Mouse (Mus musculus) urinary bladder, postnatal 10 days (tissue): ENCODE measurements around the gene Zfp362.

Experiments
- DNase-seq: peaks from one replicate; pipeline ENCODE4 v3.0.0; 2022; ENCODE audit warnings: low spot score

The Zfp362 gene

DNA sequence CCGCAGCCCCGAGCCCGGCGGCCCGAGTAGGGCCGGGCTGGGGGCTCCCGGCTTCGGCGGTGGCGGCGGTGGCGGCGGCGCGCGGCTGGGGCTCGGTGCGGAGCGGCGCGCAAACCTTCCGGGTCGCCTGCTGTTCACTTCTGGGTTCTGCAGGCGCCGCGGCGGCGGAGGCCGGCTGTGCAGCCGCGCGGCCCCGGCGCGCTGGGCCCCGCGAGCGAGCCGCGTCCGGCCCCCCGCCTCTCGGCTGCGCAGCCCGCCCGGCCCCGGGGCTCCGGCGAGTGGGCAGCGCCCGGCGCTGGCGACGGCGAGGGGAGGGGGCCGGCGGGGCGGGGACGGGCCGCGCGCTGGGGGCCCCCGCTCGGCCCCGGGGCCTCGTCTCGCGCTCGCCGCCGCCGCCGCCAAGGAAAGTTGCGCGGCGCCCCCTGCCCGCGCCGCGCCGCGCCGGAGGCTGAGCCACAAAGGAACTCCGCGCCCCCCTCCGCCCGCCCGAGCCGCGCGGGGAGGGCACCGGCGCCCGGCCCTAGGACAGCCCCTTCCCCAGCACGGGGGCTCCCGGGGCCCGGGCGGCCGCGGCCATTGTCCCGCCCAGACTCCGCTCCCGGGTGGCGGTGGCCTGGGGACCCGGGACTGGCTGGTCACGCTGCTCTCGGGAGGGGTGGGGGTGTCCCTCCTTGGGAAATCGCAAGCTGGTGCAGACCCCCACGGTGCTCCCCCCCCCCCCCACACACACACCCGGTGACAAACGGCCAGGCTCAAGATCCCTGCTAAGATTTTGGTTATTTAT is at the start of gene Zfp362:
Zfp362 (minus strand) TSS at position 3 of the 784 bp plus-strand sequence.
- DNase-seq, result no peak

DNA sequence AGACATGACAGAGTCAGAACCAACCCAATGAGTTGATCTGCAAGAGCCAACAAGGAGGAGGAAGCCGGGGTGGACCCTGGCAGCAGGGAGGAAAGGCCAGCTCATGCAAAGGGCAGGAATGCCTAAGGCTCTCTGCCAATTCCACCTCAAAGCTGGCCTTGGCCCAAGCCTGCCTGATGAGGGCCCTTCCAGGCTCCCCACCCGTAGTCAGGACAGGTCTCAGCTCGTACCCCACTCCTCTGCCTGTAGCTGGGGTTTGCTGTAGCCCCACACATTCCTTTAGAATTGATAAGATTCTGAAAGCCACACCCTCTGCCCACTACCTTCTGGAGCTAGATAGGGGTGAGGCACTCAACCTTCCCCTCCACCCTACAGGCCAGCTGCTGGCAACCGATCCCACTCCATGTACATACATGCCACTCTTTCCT is 49.8 kb upstream of the Zfp362 start:
- DNase-seq, result peak; percentile 54

DNA sequence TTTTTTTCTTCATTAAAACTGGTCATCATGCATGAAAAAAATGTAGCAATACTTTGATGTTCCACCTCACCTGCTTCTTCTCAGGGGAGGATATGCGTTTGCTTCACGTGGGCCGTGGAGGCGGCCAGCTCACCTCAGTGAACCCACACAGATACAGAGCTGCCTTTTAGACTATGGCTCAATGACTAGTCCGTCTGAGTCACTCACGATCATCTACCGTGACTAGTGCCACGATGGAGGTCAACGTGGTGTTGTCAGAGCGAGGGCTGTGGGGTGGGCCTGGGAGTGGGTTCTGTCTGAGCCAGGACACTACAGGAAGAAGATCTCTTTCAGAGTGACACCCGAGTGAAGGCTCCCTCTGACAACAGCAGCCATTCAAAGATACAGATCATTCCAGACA is 47.3 kb upstream of the Zfp362 start:
- DNase-seq, result no peak

DNA sequence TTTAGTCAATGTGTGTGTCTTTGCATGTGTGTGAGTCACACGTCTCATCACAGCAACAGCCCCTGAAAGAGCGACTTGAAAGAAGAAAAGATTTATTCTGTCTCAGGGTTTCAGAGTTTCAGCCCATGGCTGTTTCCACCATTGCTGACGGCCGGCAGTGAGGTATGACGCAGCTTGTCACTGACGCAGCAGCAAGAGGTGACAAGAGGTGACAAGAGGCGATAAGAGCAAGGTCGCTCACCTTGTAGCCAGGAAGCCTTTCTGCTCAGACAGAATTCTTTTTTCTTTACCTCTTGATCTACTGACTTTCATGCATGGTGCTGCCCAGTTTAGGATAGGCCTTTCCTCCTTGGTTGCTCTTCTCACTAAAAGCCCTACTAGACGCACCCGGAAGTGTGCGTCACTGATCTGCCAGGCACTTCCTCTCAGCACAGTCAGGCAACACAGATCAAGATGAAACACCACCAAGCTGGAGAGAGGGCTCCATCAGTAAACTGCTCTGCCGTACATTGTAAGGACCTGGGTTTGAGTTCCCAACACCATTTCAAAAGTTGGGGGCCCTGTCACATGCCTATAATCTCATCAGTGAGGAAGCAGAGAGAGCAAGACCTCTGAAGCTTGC is 46.5 kb upstream of the Zfp362 start:
- DNase-seq, result no peak

DNA sequence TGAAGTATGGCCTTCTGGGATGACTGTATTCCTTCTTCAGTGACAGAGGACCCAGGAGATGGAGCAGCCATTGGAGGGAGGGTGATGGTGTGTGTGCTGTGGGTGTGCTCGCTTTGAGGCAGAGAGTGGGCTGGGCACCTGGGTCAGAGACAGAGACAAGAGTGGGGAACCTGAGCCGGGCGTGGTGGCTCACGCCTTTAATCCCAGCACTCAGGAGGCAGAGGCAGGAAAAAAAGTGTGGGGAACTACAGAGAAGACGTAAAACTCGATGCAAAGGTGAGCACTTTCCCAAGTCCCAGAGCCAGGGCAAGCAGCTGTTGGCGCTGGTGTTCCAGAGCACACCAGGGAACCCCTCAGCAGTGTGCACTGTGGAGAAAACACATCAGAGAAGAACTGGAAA is 43.8 kb upstream of the Zfp362 start:
- no peak for DNase-seq

DNA sequence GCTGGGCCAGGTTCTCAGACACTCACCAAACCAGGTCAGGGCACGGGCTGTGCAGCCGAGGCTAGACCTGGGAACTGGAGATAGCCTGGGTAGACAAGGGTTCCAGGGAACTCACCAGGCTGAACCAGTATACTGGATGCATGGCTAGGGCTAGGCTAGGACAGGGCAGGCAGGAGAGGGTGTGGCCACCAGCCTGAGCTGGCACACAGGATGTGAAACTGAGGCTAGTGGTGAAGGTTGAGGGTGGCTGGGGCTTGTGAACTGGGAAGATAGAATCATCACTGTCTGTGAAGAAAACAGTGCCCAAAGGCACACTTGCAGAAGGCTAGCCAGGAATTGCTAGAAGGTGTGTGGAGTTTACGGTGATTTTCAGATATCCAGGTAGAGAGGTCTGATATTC is 43.1 kb upstream of the Zfp362 start:
- DNase-seq, result no peak

DNA sequence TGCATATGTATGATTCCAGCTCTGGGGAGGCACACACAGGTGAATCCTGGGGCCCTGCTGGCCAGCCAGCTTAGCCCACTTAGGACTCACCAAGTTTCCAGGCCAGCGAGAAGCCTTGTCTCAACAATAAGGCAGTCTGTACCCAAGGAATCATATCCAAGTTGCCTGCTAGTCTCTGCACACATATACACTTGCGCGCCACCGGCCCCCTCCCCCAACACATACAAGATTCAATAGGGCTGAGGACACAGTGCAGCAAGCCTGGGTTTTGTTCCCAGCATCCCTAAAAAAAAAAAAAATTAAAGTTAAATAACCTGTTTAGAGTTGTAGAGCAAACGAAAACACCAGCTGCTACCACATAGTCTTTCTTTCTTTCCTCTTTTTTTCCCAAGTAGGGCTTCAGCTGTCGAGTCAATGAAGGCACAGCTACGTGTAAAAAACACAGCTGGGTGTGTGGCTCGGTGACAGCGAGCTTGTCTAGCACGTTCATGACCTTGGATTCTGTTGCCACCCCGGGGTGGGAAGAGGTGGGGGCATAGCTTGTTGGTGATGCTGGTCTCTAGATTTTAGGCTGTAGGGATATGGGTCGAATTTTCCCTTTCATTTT is 39.6 kb upstream of the Zfp362 start:
- DNase-seq, result no peak

DNA sequence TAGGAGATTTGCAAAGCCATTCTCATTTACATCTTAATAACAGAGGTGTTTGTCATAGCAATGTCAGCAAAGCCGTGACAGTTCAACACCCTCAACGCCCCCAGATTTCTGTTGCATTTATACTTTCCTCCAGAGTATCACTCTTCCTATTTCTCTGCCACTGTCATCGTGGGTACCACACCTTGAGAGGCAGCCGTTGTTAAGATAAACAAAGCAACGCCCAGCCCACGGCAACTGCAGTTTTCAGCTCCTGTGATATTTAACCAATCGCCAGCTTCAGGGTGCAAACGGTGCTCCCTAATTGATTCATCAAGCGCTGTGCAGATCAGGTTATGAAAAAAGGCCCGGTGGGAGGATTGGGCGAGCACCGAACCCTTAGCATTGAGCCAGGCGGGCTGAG is 38.7 kb upstream of the Zfp362 start:
- DNase-seq, result no peak

DNA sequence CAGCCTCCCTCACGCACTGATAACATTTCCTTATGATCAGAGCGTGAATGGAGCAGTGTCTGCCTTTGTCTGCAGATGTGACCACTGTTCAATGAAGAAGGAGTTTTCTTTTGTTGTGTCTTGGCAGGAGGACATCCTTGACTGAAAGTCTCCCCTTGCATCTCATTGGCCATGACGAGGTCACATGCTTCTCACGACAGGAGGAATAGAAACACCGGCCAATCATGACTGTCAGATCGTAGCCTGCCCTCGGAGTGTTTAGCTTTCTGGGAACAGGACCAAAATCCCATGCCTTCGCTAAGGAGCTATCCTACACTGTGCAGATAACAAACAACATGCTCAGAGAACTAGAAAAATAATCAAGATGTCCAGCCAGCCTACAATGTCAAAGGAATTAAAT is 35.4 kb upstream of the Zfp362 start:
- no peak for DNase-seq

DNA sequence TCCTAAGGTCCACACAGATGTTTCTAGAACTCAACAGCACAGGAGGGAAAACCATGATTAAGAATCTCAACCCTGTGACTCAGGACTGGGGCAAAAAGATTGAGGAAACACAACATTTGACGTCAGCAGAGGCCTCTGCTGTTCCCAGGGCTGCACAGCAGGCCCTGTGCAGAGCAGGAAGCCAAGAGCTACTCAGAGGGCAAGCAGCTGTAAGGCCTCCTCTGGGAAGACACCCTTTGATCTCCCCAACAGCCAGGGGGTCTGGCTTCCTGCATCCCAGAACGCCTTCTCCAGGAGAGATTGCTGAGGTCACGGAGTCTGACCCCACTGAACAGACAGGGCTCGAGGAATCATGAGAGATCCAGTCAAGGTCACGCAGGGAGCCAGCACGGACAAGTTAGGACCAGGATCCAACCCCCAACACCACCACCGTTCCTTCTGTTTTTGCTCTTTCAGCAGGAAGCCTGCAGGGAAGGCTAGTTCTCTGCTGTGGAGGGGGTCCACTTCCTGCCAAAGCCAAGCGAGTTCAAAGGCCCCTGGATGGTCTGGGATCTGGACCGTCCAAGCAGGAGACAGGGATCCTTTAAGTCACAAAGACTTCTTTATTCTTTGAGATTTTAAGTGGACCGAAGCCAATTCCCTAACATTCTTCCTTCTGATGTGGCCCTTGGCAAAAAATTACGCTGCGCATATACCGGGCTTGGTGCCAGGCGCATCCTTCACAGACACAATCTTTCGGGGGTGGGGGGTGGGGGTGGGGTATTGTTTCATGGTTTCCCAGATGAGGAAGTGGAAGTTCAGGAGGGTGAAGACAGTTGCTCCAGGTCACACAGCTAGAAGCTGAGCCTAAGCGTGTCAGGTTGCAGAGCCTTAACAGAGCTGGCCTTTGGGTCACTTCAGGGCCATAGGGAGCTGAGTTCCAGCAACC is 34.2 kb upstream of the Zfp362 start:
- no peak for DNase-seq

DNA sequence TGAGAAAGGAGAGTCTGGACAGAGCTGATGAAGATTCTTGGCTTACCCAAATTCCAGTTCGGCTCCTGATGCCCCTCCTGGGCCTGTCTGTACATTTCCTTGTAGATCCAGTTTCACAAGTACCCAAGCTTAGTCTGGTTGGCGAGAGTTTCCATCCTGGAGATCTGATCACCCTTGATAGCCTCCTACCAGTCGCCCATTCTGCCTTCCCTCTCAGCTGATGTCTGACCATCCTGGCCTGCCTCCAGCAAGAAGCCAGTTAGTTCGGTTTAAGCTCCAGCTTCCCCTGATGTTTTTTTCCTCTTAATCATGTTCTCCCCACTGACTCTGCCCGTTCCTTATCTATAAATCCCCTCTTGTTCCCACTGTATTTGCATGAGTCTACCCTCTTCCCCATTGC is 32.4 kb upstream of the Zfp362 start:
- DNase-seq, result no peak

DNA sequence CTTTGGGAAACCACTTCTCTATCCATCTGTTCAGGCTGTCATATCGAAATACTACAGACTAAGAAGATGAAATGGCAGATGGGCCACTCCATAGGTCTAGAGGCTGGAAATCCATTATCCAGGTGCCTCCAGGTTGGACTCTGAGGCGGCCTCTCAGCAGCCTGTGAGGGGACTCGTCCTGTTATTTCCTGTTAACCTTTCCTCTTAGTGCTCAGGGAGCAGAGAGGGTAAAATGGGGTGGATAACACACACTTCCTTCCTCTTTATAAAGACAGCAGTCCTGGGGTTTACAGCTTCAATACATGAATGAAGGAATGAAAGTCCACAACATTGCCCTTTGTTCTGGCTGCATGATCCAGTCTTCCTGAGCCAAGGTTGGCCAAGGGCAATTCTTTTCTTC is 18.3 kb upstream of the Zfp362 start:
- no peak for DNase-seq

DNA sequence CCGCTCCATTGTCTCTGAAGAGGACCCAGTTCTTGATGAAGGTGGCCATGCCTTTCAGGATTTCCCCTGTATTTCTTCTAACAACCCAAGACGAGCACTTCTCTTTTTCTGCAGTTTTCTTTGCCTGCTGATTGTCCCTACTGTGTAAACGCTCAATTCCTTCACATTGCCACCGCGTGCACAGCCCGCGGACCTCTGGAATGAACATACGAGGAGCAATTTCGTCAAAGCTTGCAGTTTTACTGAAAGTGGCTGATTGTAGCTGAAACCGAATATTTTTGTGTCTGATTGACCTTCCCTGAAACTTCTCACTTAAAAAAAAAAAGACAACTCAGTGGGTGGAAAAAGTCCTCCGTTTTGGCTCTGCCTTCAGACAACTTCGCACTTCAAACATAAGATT is 14.7 kb upstream of the Zfp362 start:
- no peak for DNase-seq

DNA sequence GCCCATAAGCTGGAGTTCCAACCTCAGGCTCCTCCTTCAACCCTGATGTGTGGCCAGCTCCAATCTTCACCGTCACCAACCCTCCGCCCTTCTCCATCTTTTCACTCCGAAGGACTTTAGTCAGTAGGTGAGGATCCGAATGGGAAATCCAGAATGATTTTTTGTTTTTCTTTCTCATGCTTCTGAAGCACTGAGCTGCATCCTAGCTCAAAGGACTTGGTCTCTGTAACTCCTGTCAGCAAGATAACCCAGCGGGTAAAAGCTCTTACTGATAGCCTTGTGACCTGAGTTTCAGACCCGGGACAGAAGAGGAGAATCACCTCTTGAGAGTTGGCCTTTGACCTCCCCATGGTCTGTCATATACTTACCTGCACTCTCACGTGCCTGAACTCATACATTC is 11.2 kb upstream of the Zfp362 start:
- no peak for DNase-seq

DNA sequence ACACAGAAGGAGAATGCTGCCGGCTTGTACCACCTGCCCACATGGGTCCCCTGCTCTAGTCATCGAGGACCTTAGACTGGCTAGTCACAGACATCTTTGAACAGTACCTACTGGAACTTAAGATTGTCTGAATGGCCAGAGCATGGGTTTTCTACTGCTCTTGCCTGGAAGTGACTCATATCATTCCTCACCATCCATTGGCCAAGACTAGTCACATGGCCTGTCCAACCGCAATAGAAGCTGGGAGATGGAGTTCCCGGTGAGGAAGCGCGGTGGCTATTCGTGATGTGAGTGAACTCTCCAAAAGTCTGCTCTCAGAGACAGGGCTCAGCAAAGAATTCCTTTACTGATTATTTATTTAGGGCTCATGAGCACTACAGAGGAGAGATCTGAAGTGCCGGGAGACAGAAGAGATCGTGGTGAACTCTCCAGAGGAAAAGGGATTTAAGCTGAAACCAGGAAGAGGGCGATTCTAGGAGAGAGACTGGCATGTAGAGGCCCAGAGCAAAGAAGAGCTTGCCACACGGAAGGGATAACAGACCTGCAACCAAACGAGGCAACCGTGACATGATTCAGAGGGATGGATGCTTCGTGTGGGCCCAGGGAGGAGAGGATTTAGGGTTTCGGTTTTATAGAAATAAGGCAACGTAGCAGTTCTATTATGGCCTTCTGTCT is 5.7 kb upstream of the Zfp362 start:
- DNase-seq, result no peak

DNA sequence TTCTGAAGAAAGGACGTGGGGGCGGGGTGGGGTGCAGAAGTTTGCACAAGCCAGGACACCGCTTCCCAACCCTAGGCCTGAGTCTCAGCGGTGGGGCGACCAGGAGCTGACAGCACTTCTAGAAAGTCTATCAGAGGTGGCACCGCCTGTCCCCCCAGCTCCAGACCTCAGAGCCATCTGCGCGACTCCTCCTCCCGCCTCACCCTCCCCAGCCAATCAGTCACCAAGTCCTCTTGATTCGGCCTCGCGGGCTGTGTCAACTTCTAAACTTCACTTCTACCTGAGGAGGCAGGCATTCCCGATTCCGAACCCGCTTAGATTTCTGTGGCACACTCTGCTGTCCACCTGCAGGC is 958 bp upstream of the Zfp362 start:
- no peak for DNase-seq

DNA sequence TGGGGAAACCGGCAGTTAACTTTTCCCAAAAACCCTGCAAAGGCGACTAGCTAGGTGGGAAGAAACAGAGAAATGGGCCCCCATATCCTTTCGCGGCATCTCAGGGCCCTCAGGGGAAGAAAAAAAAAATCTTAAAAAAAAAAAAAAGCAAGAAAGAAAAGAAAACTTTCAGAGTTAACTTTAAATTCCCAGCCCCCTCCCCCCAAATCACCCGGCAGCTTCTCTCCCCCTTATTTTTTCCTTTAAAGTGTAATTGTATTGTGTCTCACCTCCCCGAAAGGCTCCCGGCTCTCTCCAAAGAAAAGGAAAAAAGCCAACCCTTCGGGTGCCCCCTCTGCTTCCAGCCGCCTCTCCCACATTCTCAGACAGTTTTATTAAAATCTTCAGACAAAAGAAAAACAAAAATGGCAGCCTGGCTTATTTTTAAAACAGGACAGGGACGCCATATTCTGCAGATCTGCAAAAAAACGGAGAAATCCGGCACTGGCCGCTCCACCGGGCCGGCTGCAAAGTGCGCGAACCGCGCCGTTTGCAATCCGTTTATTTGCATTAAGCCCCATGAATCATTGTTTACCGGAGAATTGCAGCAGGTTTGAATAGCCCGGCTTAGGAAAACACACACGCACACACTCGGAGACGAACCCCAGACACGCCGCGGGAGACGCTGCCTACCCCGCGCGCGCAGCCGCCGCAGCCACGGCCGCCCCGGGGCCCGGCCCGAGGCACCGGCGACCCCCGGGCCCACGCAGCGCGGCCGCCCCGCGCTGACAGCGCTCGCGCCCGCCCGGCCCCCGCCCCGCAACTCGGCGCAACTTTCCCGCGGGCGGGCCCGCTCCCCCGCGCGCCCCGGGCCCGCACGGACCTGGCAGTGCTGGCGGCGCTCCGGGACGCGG is 449 bp downstream of the Zfp362 start:
- DNase-seq, result no peak

DNA sequence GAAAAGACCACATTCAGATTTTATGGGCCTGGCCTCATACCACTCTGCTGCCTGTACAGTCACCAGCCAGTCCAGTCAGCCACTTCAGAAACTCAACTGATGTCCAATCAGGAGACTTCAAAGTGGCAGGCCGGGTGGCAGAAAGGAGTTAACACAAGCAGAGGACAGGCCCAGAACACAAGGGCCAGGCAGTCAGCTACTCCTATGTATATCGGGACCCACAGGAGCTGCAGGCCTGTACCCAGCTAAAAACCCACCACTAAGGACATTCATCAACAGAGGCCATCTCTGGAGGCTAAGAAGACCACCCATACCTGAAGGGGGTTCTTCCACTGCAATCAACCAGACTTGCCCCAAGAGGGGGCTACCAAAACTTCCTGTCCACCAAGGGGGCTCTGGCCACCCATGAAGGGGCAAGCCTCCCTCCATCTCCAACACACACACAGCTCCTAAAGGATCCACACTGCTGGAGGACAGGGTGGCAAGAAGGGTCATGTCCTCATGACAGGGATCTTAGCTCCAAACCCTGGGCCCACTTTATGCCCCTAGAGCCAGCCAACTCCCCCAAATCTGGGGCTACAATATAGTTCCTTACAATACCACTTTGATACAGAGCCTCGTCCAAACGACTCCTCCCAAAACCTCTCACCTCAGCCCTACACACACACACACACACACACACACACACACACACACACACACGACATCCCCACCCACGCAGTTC is 1.3 kb downstream of the Zfp362 start:
- DNase-seq, result no peak

DNA sequence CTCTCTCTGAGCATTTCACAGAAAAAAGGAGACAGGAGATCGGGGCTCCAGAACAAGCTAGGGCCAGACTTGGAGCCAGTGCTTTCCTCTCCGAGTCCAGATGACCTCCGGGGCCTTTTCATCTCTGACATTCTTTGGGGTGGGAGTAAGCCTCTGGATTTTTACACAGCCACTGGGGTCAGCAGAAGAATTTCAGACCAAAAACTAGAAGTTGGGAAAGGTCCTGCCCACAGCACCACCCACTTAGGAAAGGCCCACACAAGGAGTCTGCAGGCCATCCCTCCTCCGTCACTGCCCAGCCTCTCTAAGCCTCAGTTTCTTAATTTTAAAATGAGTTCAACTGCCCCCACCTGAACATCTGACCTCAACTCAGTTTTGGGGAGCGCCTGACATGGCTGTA is 2.3 kb downstream of the Zfp362 start:
- no peak for DNase-seq
